Mouse (Mus musculus) thymus, postnatal 10 days (tissue): ENCODE measurements around the gene Ccnb2.
"Not testable (repeated sequence)": the region's sequence is repeated elsewhere in the genome, so short reads cannot be mapped to it uniquely, and the experiment has no call there.

ENCODE experiments used
- DNase-seq, 2 experiments: peaks; one replicate each; pipeline ENCODE4 v3.0.0; 2021; ENCODE audit warnings: low spot score in 2 of 2

The Ccnb2 gene

DNA sequence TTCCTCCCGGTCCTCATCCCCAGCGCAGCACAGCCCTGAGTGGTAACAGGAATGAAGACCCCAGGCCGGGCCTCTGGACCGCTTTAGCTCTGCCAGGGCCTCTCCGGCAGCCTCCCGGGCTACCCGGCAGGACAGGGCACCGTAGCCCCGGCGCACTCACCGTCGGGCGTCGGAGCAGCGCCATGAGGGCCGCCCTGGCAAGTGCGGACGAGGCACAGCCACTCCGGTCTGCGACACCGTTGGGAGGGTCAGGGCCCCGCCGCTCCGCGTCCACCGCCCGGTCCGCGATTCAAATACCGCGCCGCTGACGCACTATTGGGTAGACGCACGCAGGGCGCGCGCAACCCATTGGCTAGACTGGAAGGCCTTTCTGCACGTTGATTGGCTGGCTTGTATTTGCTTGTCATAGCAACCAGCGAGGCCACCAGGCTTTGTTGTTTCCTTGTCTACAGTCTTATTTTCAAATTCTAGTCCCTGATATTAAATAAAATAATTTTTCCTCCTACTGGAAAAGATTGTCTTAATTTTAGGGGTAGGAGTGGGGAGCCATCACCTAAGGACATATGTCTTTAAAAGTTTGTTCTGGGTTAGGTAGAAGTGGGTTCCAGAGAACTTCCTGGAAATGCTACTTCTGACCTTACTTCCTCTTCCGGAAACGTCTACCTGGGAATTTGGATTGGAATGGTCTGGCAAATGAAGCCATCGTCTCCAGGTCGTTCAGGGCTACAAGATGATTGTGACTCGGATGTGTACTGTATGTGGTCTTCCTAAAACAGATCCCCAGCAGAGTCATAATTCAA, at the start of gene Ccnb2:
TSS of gene Ccnb2 (minus strand) at position 291 of the 800 bp plus-strand sequence.
- DNase-seq, result peak; percentile 84

DNA sequence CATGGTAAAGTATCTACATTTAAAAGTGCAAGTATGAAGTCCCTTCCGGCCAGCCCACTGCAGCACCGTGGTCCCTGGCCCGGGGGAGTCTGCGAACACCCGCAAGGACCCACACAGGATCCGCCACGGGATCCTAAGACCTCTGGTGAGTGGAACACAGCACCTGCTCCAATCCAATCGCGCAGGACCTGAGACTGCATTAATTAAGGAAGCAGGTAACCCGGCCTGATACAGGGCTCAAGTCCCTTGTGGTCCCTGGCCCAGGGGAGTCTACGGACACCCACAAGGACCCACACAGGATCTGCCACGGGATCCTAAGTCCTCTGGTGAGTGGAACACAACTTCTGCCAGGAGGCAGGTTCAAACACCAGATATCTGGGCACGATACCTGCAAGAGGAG, 41.7 kb upstream of the Ccnb2 start:
- not testable (repeated sequence) for DNase-seq

DNA sequence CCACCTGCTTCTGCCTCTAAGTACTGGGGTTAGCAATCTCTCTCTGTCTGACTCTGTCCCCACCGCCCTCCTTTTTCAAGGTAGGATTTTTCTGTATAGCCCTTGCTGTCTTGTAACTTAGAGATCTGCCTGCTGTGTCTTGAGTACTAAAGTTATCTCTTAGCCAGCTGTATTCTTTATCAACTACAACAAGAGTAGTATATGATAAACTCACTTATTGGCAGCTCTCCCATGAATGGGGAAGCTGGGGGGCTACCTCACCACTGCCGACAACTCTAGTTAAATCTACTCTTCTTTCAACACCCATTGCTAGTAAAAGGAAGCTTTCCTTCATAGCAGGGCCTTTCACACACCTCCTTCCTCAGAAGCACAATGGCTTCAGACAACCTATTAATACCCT, 31.0 kb upstream of the Ccnb2 start:
- DNase-seq, result no peak

DNA sequence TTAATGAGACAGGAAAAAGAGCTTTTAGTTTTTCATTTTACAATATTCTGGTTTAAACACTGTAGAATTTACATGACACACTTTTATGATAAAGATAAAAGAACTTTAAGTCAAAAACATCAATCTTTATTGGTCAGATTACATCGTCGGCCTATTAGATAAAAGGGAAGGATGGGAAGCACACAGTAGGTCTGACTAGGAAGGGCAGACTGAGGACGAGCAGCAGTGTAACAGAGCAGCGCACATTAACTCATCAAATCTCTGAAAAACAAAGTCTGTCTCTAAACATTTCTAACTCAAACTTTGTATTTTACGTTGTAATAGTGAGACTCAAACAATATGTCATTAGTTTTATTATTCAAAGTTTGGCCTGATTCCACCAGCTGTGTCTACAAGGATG, 27.7 kb upstream of the Ccnb2 start:
- no peak for DNase-seq

DNA sequence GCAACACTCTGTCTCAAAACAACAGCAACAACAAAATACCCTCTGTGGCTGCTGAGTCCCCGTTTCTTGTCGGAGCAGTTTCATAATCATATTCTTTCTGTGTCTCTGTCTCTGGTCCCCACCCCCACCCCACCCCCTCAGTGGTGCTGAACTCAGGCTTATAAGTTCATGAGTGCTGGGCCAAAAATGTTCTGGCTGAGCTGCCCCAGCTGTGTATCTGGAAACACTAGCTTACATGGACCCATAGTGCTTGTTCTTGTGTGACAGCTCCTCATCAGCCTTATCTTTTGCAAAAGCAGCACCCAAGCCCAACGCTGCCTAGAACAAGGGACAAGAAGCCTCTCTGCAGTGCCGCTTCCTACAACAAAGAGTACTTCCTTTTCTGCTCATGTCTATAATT, 18.6 kb upstream of the Ccnb2 start:
- no peak for DNase-seq

DNA sequence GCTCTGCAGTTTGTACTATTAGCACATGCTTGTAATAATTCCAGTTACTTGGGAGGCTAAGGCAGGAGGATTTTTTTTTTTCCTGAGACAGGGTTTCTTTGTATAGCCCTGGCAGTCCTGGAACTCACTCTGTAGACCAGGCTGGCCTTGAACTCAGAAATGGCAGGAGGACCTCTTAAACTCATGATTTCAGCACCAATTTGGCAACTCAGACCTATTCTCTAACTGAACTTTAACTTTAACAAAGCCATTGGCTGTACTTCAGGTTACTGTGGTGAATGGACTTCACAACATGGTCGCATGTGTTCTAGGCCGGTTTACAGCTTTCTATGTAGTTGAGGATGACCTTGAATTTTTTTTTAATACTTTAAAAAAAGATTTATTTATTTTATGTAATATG, 1.3 kb upstream of the Ccnb2 start:
- no peak for DNase-seq

DNA sequence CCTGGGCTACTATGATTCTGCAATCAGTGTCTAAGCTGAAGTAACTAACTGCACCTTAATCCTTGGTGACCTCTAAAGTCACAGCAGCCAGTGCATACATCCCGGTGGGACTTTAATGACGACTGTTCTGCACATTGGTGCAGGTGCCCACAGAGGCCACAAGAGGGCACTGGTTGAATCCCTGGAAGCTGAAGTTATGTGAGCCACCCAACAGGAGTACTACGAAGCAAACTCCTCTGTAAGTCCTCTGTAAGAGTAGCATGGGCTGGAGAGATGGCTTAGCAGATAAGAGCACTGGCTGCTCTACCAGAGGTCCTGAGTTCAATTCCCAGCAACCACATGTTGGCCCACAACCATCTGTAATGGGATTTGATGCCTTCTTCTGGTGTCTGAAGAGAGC, 4.9 kb downstream of the Ccnb2 start:
- DNase-seq, result peak in 1 of 2 experiments; percentile 35

DNA sequence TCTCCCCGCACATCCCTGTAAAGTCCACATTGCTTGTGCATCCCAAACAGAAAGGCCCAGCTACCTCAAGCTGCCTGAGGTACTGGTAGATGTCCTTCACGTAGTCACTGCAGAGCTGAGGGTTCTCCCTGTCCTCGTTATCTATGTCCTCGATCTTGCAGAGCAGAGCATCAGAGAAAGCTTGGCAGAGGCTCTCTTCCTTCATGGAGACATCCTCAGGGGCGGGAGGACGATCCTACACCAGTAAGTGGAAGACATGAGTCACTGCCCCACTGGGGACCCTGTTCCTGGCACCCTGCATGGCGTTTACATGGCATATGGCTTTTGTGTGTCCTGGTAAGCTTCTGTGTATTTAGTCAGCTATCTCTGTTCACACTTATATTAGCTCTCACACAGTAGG, 8.3 kb downstream of the Ccnb2 start:
- no peak for DNase-seq

DNA sequence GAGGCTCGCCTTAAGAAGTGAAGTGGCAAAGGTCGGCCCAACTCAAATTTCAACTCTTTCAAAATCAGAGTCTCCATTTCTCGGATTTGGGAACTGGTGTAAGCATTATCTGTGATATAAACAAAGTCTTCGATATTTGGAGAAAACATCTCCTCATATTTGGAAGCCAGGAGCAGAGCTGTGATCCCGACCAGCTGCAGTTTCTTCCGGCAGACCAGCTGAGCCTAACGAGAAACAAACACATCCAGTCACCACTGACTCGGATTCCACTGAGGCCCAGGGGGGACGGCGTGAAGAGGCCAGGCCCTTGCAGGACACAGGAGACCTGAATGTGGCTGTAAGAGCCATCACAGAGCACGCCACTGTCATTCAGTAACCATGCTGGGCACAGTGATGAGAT, 10.7 kb downstream of the Ccnb2 start:
- DNase-seq, result no peak

DNA sequence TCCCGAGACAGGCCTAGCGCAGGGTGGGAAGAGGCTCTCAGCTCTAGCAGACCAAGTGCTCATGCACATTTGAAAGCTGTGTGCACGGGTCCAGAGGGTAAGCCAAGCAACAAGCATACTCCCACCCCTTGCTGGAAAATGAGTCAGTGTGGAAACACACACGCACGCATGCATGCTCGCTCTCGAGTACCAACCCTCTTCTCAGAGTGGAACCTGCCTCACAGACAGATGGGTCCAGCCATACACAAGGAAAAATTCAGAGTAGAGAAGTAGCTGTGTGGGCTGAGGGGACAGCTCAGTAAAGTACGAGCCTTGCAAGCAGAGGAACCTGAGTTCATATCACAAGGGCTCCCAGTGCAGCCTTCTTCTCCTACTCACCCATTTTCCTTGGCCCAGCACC, 11.6 kb downstream of the Ccnb2 start:
- DNase-seq, result no peak

DNA sequence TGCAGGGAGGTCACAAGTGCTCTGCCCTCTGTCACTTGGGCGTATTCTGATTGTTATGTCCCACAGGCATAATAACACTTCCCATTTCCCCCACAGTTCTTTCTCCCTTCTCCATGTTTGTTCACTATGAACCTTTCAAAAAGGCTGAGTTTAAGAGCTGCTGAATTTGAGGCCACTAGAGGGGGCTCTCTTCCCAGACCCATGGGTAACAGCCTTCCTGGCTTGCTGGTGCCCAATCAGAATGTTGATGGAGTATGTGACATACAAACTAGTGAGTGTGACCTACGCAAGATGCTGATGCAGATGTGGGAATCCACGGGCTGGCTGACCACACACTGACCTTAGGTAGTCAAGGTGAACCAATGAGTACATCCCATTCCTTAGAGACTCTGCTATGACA, 12.6 kb downstream of the Ccnb2 start:
- DNase-seq, result peak in 1 of 2 experiments; percentile 35

DNA sequence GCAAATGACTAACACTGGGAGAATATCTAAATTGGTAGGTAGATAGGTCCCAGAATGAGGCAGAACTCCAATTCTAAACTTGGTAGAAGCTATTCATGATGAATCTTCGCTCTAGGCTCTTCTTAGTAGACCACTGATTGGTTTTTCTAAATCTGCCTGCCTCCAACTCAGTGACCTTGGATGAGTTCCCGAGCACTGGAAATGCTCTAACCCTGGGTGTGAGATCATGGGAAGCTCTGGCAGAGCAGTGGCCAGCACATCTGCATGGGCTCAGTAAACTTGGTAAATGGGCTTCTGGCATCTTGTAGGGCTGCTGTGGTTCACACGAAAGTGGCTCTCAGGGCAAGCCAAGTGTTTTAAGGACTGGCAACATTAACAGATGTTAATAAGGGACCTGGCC, 14.8 kb downstream of the Ccnb2 start:
- no peak for DNase-seq

DNA sequence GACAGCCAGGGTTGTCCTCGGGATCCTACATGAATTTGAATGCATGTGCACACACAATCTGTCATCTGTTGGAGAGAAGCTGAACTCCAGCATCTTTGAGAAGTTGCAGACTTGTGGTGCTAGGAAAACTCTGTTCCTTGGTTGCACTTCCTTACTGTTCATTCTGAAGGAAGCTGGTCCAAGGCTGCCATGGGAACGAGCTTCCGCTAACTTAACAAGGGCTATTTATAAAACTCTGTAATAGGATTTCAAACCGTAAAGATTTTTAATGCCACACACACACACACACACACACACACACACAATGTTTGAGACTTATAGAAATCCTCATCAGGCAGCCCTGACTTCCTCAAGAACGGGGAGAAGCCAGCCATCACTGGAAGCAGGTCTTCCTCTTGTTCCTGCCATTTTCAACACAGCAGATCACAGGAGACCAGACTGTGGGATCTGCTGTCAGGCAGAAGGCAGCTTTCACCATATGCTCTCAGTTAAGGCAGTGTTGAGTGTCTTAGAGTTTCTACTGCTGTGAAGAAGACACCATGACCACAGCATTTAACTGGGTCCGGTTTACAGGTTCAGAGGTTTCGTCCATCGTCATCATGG, 19.3 kb downstream of the Ccnb2 start:
- no peak for DNase-seq

DNA sequence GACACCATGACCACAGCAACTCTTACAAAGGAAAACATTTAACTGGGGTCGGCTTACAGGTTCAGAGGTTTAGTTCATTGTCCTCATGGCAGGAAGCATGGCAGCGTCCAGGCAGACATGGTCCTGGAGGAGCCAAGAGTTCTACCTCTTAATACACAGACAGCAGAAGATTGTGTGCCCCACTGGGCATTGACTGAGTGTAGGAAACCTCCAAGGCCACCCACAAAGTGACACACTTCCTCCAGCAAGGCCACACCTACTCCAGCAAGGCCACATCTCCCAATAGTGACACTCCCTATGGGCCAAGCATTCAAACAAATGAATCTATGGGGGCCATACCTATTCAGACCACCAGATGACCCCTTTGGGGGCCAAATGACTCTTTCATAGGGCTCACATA, 25.3 kb downstream of the Ccnb2 start:
- no peak for DNase-seq

DNA sequence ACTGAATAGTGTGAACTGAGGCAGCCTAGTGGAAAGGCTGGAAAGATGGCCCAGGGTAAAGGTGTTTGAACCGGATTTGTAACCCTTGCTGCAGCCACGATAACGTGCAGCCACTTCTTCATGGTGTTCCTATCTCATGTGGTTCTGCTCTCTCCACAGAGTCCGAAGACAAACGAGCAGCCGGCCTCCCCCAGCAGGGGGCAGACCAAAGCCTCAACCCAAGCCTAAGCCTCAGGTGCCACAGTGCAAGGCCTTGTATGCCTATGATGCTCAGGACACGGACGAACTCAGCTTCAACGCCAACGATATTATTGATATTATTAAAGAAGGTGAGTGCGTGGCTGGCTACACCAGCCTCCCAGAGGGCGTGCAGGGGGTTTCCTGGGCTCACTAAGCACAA, 25.7 kb downstream of the Ccnb2 start:
- peak in 1 of 2 experiments; percentile 42 for DNase-seq

DNA sequence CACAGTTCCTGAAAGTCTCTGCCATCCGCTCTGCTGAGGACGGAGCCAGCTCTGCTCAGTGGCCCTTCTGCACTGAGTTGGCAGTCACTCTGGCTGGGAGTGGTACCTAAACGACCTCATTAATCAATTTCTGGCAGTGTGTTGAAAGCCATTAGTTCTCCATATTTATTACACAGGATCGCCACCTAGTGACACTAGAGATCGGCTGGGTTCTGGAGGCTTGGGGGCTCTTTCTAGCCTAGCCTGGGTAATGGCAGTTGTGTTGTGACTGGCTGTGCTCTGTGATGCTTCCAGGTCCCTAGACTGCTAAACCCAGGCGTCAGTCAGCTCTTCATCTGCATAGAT, 28.8 kb downstream of the Ccnb2 start:
- peak in 1 of 2 experiments; percentile 15 for DNase-seq

DNA sequence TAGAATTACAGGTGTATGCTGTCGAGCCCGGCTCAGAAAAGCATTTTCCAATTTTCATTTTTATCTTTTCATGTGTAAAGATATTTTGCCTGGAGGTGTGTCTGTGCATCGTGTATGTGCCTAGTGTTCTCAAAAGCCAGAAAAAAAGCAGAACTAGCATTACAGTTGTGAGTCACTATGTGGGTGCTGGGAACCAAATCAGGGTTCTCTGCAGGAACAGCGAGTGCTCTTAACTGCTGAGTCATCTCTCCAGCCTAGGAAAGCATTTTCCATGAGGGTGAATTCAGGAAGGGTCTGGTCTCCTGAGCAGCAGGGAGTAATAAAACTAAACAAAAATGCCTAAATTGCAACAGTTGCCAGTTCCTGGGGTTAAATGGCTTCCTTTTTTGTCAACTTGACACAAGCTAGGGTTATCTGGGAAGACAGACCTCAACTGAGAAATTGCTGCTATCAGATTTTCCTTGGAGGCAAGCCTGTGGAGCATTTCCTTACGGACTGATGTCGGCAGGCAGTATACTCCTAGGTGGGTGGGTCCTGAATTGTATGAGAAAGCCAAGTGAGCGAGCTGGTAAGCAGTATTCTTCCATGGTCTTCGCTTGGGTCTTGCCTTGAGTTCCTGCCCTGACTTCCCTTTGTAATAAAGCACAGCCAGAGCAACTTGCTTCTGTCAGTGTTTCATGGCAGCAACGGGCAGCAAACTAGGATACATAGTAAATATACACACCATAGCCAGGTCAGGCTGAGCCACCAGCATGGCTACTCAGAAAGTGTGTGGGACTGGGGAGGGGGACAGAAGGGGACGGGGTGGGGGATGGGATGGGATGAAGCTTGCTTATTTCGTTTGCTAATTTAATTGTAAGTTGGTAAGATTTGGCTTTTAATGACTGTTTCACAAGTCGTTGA, 29.4 kb downstream of the Ccnb2 start:
- DNase-seq, result no peak

DNA sequence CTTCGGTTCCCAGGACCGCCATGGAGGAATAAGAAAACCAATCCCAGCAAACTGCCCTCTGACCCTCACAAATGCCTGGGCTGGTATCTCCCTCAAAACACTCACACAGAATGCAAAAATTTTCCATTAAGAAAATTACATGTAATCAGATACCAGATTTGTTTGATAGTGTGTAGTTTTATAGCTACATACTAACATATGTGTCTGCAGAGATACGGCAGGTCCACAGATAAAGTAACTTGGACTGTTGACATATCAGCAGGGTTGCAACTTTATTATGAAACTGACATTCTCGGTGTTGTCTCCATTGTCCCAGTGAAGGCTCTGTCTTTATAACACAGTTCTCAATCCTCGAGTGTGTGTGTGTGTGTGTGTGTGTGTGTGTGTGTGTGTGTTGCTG, 30.3 kb downstream of the Ccnb2 start:
- no peak for DNase-seq

DNA sequence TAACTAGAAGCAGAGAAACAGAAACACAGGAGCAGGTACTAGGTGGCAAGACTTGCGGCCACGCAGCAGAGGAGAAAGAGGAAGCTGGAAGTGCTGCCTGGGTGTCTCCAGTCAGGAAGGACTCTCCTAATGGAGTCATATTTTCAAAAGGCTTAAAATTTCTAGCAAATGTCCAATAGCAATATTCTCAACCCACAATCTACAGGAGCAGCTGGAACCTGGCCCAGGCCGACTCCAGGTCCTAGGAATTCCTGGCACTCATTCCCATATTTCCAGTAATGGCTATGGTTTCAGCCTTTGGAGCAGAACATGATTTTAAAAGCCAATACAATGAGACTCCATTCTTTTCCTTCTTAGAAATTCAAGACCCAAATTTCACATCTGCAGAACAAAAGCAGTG, 31.8 kb downstream of the Ccnb2 start:
- no peak for DNase-seq

DNA sequence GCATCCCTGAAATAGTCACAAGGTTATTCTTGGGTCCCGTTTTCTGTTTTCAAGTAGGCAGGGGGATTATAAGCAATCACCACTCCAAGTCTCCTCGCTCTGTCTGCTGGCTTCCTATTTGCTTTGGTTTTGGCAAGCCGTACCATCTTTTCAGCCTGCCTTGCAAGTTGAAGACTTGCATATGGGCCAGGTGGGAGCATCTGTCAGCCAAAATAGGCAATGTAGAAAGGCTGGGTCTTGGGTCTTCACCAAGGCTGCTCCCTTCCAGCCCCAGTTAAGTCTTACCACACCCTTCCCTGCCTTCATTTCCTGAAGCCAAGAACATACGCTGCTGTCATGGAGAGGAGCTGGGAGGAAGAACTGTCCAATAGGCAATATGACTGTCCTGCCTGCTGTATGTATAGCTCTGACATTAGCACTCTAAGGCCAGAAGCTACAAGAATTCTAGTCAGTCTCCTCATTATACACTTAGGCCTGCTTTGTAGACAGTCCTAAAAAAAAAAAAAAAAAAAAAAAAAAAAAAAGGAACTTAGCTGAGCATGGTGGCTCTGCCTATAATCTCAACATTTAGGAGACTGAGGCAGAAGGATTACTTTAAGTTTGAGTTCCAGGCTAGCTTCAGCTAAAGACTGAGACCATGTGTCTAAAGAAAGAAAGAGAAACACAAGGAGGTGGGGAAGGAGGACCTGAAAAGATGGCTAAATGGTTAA, 33.8 kb downstream of the Ccnb2 start:
- no peak for DNase-seq

DNA sequence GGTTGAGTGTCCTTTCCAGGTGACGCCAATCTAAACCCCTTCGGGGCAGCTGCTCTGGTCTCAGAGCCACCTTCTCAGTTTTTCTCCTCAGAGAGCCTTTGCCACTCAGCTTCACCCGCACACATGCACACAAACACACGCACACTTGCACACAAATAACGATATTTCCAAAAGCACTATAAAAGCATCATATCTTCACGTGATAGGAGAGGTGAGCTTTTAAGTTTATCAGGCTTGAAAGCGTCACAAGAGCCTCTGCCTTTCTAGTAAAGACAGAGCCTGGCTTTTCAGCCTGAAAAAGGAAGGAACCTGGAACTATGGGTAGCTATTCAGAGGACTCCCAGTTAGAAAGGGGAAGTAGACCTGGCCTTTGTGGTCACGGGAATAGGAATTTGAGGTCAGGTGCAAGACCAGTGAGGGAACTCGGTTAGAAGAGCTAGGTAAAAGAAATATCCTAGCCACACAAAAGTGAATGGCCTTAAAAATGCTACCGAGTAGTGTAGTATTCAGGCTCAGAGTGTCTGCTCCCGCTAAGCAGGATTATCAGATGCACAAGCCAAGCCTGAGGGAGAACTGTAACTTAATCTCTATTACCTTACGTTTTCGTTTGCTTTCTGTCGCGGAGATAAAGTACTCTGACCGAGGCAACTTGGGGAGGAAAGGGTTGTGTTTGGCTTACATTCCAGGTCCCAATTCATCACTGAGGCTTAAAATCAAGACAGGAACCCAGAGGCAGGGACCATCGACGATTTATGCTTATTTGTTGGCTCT, 36.2 kb downstream of the Ccnb2 start:
- DNase-seq, result no peak
